Mouse (Mus musculus): Measurements from ENCODE around the gene Slc35c1.
"Not testable (repeated sequence)": the region's sequence is repeated elsewhere in the genome, so short reads cannot be mapped to it uniquely, and the experiment has no call there.

The Slc35c1 gene

DNA sequence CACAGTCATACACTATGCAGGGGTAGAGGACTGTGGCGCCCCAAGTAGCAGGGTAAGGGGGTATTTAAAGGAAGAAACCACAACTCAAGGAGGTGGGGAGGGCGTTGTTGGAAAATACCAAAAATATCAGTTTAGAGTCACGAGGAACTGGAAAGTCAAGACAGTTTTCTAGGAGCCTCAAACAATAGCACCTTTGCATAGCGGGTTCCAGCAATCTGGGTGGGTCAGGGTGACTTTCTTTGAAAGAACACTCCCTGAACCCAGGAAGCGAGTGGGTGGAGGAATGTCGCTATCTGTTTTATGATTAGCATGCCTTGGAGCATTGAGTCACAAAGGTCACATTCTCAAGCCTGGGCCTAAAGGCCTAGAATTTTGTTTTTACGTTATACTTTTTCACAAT, 16.2 kb upstream of the Slc35c1 start:
- DNase-seq (ENCODE audit: extremely low spot score), result not testable (repeated sequence)

DNA sequence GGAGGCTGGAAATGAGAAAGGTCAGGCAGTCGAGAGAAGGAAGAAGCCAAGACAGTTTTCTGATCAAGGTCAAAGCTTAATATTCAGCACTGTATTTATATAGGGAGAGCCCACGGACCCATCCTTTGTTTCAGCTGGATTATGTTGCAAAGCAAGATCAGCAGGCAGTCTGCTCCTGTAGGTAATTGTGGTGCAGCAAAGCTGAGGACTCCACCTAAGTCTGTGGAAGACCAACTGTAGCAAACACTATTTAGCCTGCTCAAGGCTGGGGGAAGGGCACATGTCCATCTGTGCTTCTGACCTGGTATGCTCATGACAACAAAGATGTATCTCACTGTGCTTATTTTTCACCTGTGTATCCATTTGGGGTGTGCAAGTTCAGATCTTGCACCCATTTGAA, 15.4 kb upstream of the Slc35c1 start:
- no peak for DNase-seq (ENCODE audit: extremely low spot score)

DNA sequence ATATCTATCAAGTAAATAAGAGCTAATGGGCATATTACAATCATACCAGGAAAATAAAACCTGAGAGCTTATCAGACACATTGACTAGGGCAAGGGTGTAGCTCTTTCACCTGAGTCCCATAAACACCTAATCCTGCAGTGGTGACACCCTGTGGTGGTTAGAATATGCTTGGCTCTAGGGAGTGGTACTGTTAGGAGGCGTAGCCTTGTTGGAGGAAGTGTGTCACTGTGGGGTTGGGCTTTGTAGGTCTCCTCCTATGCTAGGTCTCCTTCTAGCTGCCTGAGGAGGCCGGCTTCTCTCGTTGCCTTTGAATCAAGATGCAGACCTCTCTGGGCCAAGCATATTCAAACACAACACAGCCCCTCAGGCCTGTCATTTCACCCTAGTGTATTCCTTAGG, 14.6 kb upstream of the Slc35c1 start:
- no peak for DNase-seq (ENCODE audit: extremely low spot score)

DNA sequence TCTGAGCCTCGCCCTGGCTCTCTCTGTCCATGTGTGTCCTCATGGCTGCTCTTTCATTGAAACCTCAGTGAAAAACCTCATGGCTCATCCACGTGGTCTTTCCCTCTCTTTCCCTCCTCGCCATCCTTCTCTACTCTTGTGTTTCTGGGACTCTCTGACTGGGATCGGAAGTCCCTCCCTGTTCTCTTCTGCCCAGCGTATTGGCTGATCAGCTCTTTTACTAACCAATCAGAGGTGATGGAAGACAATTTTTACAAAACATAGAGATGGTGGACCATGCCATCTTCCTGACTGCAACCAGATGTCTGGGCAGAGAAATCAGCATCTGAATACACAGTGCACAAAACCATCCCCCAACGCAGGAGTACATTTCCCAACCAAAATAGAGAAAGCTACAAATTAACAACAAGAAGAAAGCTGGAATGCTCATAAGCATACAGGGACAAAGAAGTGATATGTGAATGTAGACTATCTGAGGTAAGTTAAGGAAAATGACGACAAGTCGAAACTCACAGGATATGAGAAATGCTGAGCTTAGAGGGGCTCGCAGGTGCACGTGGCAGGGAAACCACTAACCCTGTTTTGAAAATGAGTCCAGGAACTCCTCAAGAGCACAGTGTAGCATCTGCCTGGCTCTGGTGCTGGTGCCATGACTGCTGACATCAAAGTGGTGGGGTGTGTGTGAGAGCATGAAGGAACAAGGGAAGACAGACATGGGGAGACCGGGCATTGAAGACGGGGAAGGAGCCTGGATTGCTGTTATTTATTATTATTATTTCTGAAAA, 11.7 kb upstream of the Slc35c1 start:
- no peak for DNase-seq (ENCODE audit: extremely low spot score)

DNA sequence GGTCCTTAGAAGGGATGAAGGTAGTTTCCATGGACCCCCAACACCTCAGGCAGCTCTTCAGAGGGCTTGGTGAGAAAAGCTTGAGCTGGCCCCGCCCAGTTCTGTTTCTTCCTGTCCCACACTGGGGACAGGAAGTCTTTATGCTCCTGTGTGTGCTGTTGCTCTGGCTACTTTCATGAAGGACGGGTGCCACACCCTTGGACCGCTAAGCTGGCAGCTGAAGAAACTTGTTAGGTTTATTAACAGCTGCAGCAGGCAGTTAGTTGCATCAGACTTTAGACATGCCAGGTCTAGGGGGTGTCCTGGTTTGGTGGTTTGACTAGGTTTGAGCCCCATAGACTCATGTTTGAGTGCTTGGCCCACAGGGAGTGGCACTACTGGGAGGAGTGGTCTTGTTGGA, 4.4 kb upstream of the Slc35c1 start:
- no peak for DNase-seq (ENCODE audit: extremely low spot score)

DNA sequence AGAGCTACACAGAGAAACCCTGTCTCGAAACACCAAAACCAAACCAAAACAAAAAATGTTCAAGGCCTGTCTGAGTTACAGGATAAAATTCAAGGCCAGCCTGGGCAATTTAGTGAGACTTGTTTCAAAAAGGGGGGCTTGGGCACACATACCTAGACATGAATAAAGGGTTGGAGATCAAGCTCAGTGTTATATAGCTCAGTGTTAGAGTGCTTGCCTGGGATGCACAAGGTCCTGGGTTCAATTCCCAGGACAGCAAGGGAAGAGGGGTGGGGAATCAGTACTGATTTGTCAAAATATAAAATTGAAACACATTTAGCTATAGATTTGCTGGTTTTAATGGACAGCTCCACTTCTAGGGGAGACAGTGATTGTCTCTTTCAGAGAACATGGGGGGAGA, 877 bp upstream of the Slc35c1 start:
- no peak for DNase-seq (ENCODE audit: extremely low spot score)

DNA sequence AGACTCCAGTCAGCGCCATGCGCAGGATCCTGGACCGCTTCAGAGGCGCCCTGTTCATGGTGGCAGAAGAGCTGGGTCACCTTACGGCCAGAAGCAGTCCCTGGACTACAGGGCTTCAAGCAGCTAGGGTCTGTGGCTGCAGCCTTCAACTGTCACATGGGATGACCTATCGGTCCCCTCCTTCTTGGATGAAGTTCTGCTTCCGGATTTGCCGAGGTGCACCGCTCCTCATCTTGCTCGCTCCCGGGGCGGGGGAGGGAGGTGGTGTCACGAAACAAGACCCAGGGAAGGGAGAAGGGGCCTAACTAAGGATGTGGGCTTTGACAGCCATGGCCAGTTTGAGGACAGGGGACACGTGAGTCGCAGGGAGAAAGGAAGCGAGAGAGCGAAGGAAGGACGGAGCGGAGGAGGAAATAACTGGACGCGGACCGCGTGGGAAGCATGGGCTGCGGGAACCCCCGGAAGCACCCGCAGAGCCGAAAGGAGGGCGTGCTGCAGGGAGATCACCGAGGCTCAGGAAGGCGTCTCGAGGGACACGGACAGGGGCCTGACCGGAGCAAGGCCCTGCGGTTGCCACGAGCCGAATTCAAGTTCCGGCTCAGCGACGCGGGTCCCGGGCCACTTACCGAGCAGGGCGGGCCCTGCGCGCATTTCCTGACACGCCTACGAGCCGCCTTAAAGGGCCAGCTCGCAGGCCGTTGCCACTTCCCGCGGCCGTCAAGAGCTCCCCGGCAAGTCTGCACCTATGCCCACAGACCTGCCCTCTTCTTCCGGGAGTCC, 1.0 kb downstream of the Slc35c1 start:
- DNase-seq (ENCODE audit: extremely low spot score), result peak; percentile 75

DNA sequence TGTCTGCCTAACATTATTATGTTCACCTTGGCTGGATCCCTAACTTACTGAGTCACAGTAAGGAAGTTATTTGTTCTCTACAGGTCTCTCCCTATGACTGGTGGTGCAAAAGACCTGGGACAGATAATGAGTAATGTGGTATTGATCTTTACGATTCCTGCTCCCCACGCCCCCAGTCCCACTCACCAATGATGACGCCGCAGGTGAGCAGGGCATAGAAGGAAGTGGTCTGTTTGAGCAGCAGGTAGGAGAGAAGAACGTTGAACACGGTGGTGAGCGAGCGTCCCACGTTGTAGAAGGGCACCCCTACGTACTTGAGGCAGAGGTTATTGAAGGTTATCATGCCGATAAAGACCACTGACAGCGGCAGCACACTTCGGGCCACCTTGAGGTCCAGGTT, 1.9 kb downstream of the Slc35c1 start:
- DNase-seq (ENCODE audit: extremely low spot score), result no peak

DNA sequence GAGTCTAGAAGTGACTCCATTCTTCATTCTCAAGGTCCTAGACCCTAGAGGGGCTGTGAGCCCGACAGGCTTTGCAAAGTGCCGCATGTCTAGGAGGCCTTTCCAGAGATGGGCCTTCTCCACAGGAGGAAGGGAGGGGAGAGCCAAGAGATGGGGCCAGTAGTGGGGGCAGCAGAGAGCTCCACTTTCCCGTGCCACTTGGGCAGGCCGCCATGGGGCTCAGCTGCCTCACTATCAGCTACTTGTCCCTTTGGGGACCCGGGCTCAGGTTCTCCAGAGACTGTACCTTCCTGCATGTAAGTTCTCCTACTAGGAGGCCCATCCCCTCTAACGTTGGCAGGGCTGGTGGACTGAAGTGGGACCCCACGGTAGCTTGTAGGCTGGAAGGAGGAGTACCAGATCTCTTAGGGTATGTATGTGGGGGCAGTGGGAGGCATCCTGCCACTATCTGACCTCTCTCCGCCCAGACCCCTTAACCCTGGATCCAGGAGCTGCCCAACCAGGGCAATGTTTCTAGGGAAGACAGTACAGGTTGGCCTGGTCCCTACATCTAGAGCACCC, 3.3 kb downstream of the Slc35c1 start:
- no peak for DNase-seq (ENCODE audit: extremely low spot score)

DNA sequence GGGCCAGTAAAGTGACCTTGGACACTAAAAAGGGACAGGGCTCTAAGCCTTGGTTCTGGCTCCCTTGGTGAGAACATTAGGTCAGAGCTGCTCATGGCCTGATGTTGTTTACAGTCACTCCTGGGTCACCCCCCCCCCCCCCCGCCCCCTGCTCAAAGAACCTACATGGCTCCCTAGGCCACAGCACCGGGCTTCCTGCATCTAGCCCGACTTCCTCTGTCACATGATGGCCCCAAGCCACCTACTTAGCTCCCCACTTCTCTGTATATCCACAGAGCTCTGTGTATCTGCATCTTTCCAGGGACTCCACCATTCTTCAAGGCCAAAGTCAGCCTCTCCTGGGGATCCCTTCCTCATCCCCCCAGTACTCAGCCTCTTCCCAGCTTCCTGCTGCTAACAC, 4.6 kb downstream of the Slc35c1 start:
- no peak for DNase-seq (ENCODE audit: extremely low spot score)

DNA sequence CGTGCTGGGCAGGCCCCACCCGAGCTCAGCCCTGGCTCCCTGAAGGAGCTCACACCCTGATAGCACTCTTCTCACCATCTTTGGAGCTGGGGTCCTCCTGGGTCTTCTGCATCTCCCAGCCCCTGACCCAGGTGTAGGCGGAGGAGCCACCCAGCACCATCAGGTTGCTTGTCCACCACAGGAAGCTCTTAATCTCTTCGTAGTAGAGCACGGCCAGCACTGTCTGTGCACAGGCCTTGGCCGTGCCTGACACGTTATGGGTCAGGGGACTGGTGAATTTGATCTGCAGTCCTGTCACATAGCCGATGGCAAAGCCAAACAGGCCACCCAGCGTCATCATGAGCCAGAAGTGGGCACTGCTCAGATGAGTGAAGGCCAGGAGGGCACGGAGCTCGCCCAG, 6.2 kb downstream of the Slc35c1 start:
- DNase-seq (ENCODE audit: extremely low spot score), result no peak

DNA sequence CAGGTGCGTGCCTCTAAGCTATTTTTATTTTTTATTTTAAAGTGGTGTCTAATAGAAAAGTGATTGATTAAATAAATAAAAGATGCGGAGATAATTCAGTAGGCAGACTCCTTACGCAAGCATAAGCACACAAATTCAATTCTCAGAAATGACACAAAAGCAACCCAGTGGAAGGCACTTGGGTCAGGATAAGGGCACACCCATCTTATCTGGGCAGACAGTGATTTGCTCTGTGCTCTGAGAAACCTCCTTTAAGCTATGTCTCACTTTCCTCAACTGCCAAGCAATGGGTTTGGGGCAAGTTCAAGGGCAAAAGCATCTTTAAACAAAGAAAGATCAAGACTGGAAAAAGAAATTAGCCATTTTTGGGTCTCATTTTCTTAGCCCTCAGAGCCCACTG, 9.2 kb downstream of the Slc35c1 start:
- no peak for DNase-seq (ENCODE audit: extremely low spot score)

DNA sequence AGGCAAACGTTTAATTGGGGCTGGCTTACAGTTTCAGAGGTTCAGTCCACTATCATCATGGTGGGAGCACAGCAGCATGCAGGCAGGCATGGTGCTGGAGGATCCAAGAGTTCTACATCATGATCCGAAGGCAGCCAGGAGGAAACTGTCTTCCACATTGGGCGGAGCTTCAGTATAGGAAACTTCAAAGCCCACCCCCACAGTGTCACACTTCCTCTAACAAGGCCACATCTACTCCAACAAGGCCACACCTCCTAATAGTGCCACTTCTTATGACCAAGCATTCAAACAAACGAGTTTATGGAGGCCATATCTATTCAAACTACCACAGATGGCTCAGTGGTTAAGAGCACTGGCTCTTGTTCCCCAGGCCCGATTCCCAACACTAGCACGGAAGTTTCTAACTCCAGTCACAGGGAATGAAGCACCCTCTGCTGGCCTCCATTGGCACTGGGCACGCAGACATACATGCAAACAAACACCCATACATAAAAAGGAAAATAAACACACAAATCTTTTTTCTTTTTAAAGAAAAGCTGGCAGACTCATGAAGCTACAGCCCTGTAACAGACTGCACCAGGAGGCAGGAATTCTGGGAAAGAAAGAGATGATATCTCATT, 13.1 kb downstream of the Slc35c1 start:
- no peak for DNase-seq (ENCODE audit: extremely low spot score)

DNA sequence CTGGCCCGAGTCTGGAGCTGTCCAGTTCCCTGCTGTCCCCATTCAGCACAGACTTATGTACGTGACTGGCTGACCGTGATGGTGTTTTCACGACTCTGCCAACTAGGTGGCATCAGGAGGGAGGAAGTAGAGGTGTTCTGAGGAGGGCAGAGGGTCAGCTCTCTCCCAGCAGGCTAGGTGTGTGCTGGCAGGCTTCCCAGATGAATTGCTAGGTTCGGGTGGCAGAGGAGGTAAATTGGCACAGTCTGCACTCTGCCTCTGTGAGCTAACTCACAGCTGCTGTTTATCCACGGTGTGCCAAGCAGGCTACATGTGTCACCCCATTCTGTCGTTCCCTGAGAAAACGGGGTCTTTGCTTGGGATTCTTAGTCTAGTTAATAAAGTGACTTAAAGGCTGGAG, 13.7 kb downstream of the Slc35c1 start:
- no peak for DNase-seq (ENCODE audit: extremely low spot score)

DNA sequence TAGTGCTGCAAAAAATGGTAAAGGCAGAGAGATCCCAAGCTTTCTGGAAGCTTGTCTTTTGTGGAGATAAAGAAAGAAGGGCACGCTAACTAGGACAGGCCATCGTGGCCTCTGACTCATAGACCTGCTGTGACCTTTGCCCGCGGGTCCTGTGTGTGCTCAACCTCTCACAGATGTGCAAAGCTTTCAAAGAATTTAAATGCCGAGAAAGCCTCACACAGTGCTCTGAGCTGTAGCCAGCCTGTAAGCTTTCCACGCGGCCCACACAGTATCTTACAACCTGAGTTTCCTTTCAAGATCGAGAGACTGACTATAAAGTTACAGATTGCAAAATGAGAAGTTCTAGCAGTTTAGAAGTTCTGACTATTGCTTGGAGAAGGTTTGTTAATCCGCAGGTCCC, 14.4 kb downstream of the Slc35c1 start:
- DNase-seq (ENCODE audit: extremely low spot score), result no peak

DNA sequence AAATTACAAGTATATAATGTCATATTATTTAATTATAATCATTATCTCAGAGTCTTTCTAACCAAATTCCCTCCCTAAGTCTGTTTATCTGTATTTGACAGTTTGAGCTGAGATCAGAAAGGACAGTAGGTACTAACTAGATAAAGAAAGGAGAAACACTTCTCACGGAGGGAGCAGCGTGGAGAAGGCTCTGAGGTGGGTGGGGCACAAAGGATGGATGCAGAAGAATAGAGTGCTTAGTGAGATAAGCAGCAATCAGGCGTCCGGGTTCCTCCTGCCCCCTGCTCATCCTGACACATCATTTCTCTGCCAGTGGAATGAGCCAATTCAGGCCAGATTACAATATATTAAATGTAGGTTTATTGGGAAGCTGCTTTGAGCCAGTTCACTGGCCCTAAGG, 16.0 kb downstream of the Slc35c1 start:
- DNase-seq (ENCODE audit: extremely low spot score), result no peak

DNA sequence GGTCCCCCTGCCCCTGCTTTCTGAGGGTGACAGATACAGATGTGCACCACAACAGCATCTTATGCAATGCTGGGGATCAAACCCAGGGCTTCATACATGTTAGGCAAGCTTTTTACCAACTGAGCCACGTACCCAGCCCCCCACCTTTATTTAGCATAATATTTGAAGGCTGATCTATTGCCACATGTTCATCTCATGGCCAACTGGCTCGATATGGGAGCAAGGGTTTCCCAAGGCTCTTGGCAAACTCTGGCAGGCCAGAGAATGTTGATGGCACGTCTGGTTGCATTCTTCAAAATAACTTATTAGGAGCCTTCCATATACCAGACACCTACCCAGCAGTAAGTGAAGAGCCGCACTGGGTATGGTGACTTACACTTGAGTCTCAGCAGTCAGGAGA, 17.0 kb downstream of the Slc35c1 start:
- DNase-seq (ENCODE audit: extremely low spot score), result no peak

DNA sequence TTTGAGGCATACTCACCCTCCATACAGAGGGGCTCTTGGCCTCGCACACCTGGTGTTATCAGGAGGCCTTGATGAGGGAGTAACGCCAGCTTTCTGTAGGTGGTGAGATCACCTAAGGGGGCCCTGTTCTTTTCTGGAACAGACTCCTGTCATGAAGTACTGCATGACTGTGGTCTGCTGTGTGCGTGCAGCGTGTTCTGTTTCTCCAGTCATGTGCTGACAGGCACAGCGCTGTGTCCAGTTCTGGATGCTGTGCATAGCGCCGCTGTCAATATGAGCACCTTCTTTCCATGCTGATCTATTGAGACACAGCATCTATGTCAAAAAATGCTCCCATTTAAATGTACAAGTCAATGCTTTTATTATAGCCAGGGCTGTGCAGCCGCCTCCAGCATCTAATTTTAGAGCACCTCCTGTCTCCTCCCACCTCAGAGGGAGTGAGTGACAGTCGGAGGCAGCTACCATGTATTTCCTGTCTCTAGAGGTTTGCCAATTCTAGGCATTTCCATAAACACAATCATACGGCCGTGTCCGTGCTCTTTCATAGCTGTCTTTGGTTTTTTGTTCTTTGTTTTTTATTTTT, 17.8 kb downstream of the Slc35c1 start:
- DNase-seq (ENCODE audit: extremely low spot score), result no peak

DNA sequence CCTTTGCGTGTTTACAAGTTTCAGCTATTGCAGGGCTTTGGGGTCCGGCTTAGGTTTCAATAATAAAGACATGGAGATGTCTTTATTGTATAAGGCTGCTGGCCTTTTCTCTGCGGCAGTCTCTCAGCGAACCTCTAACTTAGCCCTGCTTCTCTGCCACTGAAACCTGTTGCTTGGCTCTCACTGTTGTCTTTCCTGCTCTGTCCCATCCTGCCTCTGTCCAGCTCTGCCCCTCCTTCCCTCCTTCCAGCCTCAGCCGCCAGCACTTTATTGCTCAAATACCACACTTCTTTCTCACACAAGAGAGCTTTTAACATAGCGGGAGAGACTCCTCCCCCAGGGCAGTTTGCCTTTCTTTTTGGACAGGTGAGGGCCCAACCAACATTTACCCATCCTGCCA, 19.9 kb downstream of the Slc35c1 start:
- no peak for DNase-seq (ENCODE audit: extremely low spot score)

DNA sequence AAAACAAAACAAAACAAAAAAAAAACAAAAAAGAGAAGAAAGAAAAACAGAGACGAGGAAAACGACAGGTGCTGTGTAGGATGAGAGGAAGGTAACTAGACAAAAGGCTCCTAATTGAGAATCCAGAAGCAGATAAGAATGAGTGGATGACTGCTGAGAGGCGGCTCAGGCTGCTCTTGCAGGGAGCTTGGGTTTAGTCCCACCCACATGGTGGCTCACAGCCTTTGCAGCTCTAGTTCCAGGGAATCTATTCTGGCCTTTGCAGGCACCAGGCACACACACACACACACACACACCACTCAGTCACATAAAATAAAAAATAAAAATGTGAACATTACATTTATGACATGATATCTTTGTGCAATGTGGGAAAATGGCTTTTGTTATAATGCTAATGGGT, 21.8 kb downstream of the Slc35c1 start:
- no peak for DNase-seq (ENCODE audit: extremely low spot score)

DNA sequence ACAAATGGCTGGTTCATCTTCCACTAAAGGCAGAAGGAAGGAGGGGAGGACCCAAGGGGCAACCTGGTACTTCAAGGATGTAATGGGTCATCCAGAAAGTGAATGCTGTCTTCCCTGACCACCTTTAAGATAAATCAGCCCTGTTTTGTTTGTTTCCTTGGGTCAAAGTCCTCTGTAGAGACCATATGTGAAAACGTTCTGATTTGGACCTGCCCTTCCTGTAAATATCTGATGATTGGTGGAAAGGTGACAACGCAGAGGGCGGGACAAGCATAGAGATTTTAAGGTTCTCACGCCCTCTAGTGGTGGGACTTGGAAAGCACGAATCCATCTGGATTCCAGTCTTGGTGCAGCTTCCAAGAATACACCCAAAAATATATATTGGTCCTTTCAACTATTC, 22.5 kb downstream of the Slc35c1 start:
- peak; percentile 82 for DNase-seq (ENCODE audit: extremely low spot score)

DNA sequence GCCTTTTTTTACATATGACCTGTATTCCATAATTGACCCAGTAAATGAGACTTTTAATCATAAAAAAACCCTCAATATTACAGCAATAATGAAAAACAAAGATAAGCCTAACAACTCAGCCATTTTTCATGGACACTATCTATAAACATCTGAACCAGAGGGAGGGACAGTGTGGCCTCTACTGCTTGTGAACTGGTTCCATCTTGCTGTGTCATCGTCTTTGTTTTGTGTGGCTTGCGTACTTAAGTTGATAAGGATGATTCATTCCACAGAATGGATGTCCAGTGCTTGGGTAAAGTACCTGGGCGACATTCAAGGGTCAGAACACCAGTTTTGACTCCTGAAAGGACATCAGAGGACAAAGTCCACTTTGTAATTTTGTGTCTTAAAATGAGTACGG, 23.0 kb downstream of the Slc35c1 start:
- no peak for DNase-seq (ENCODE audit: extremely low spot score)

Data from embryo, embryonic 9.5 days (tissue).